Mouse (Mus musculus) embryonic fibroblast, embryonic 13.5 days (primary cell): ENCODE measurements at regions not wholly inside any gene's neighbourhood (a gene's known extent, or its start where the extent isn't known, plus 50 kb on each side); places are given as distances from the start of the nearest gene placed in this dataset.

Experiments used
- H3K27ac ChIP-seq: 2 replicates; pipeline ENCODE4 v1.5.1; 2012; ENCODE audit warnings: low read length, control low read depth, inconsistent platforms; ENCODE audit not compliant: insufficient read depth
- H3K4me1 ChIP-seq: 2 replicates; pipeline ENCODE4 v1.6.1; 2011; ENCODE audit warnings: low read length; ENCODE audit not compliant: control insufficient read depth, insufficient read depth
- H3K4me3 ChIP-seq: 2 replicates; pipeline ENCODE4 v1.5.1; 2011; ENCODE audit warnings: mild to moderate bottlenecking, control low read depth, low read length; ENCODE audit not compliant: insufficient read depth
- CTCF ChIP-seq: IDR thresholded peaks from 2 replicates; pipeline ENCODE4 v1.5.1; 2011; ENCODE audit warnings: mild to moderate bottlenecking, control low read depth, low read length, moderate library complexity, borderline replicate concordance; ENCODE audit not compliant: insufficient read depth
- POLR2A ChIP-seq: IDR thresholded peaks from 2 replicates; pipeline ENCODE4 v1.6.1; 2011; ENCODE audit warnings: low read depth, mild to moderate bottlenecking, control low read depth, low read length, moderate library complexity

- no peaks in the 10 kb centered on the region for H3K4me1 ChIP-seq
- H3K4me3 ChIP-seq, result no peak overlapping the region
- no peak for TF ChIP-seq CTCF
- TF ChIP-seq POLR2A, result no peak
- no peak overlapping the region for H3K27ac ChIP-seq
Observed at GRCm38 (mm10) chr13:110580166-110580565, 185.3 kb downstream of the Plk2 start.

DNA sequence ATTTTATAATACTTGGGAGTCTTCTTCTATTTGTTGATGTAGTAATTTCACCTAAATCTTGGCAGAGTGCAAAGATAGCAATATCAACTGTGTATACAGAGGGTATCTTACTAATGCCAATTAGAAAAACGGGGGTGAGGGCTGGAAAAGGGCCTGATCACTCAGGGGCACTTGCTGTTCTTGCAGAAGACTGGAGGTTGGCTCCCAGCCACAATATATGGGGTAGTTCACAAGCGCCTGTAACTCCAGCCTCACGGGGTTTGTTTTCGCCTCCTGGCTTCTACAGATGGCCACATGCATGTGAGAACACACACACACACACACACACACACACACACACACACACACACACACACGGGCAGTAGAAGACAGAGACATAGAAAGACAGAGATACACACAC is 185.7 kb downstream of the Plk2 start:
- TF ChIP-seq POLR2A, result no peak
- no peak for TF ChIP-seq CTCF
- H3K27ac ChIP-seq, result no peak overlapping the region
- no peaks in the 10 kb centered on the region for H3K4me1 ChIP-seq
- no peak overlapping the region for H3K4me3 ChIP-seq

DNA sequence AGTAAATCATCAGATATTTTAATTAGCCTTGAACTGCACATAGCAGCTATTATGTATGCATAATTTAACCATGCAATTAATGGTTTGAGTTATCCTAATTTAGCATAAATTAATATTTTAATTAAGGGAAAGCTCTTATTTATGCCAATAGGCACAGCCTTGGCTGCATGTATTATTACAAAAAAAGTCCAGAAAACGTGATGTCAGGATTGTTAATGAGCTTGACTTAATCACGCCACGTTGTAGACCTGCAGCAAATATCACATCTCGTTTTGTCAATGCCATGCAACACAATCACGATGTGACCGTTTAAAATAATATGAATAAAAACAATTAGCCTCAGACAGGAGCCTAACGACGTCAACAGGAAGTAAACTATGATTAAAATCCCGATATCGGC is 189.9 kb downstream of the Plk2 start:
- Histone ChIP-seq H3K27ac (no peak overlapping the region), H3K4me1 (no peaks in the 10 kb centered on the region), H3K4me3 (no peak overlapping the region)
- TF ChIP-seq CTCF (no peak), POLR2A (no peak)

- no peak overlapping the region for H3K4me3 ChIP-seq
- H3K4me1 ChIP-seq, result no peaks in the 10 kb centered on the region
- H3K27ac ChIP-seq, result no peak overlapping the region
- no peak for TF ChIP-seq CTCF
- no peak for TF ChIP-seq POLR2A
Observed at GRCm38 (mm10) chr13:110594630-110595029, 199.8 kb downstream of the Plk2 start.

DNA sequence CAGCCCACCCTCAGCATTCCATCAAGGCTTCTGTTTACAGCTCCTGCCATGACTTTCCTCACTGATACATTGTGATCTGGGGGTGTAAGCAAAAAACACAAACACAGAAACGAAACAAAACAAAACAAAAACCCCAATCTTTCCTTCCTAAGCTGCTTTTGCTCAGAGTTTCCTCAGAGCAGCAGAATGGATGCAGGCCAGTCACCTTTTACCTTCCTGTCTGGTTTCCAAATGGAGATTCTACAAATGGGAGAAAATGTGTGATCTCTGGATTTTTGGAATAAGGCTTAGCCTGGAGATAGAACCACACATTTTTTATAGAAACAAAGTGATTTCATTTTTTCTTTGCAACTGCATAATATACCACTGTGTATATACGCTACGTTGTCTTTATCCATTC is 204.8 kb downstream of the Plk2 start:
- H3K27ac ChIP-seq, result no peak overlapping the region
- peaks cover 8% of the 10 kb centered on the region for H3K4me1 ChIP-seq
- TF ChIP-seq POLR2A, result no peak
- TF ChIP-seq CTCF, result no peak
- H3K4me3 ChIP-seq, result no peak overlapping the region

DNA sequence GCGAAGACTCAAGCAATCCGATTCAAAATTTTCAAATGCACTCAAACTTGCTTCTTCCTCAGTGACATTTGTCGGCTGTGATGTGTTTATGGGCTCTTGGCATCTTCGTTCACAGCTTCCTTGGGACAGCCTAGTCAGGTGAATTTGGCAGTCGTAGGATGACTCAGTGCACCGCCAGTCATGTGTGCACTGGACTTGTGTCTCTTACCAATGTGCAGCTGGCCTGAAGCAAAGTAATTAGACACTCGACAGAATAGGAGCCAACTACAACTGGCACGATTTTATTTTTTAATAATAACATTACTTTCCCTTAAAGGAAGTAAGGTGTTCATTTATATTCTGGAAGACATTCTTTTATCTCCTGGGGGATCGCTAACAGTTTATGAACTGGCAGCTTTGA is 205.5 kb downstream of the Plk2 start:
- TF ChIP-seq CTCF, result no peak
- TF ChIP-seq POLR2A, result no peak
- peaks cover 8% of the 10 kb centered on the region for H3K4me1 ChIP-seq
- no peak overlapping the region for H3K27ac ChIP-seq

DNA sequence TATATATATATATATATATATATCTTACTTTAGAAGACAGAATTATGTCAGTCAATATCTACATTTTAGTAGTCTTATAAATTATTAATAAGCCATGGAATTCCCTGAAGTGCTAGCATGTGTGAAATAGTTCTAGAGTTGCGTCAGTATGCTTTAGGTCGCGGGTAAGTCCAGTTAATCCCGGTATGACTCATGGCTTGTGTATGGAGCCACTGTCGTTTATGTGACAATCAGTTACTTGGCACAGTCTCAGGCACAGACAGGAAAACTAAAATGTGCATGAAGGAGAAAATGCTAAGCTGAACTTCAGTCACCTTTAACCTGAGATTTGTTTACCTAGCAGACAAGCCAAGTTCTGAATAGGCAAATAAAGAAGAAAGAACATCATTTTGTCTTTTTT is 206.5 kb downstream of the Plk2 start:
- Histone ChIP-seq H3K4me3 (no peak overlapping the region), H3K4me1 (peaks cover 8% of the 10 kb centered on the region), H3K27ac (no peak overlapping the region)
- TF ChIP-seq CTCF, result no peak
- TF ChIP-seq POLR2A, result no peak

More for the DNA sequence above, 205.5 kb downstream of the Plk2 start:
- H3K4me3 ChIP-seq, result no peak overlapping the region

- TF ChIP-seq CTCF, result no peak
- no peak for TF ChIP-seq POLR2A
- Histone ChIP-seq H3K27ac (no peak overlapping the region), H3K4me3 (no peak overlapping the region), H3K4me1 (peaks cover 8% of the 10 kb centered on the region)
Observed at GRCm38 (mm10) chr13:110601840-110602239, 207.0 kb downstream of the Plk2 start.

DNA sequence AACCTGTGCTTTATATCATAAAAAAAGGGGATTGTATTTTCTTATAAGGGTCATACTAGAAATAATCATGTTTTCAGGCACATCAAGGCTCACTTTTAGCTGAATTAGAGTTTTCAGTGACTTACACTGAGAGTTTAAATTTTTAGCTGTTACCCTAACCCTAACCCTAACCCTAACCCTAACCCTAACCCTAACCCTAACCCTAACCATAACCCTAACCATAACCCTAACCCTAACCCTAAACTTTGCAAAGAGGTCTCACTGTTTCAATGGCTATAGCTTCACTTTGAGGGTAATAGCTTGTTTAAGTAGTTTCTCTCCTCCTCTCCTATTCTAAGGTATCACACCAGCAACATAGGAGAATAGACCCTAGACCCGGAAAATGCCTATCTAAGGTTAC is 208.0 kb downstream of the Plk2 start:
- TF ChIP-seq POLR2A (no peak), CTCF (no peak)
- Histone ChIP-seq H3K27ac (no peak overlapping the region), H3K4me3 (no peak overlapping the region), H3K4me1 (peaks cover 8% of the 10 kb centered on the region)

DNA sequence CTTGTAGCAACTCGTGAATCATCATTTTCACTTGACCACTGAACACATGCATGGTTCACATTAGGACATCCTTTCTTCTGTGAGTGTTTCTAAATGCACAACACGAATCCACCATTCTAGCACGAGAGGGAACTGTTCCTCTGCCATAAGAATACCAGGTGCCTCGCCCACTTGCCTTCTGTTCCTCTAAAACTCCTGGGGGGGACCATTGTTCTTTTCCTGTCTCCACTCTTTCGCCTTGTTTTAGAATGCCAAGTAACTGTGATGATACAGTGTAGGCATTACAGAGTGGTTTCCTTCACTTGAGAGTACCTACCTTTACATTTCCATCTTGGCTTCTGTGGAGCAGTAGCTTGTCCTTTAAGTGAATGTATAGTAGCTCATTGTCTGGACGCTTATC is 224.2 kb downstream of the Plk2 start:
- no peaks in the 10 kb centered on the region for H3K4me1 ChIP-seq
- no peak overlapping the region for H3K4me3 ChIP-seq
- no peak for TF ChIP-seq POLR2A
- no peak for TF ChIP-seq CTCF
- H3K27ac ChIP-seq, result no peak overlapping the region

GRCm38 (mm10) chr13:110627136-110627535 is 232.3 kb downstream of the Plk2 start:
- Histone ChIP-seq H3K4me1 (no peaks in the 10 kb centered on the region), H3K27ac (no peak overlapping the region), H3K4me3 (no peak overlapping the region)
- TF ChIP-seq POLR2A (no peak), CTCF (no peak)
